Mouse (Mus musculus) limb, embryonic 10.5 days (tissue): ENCODE results near the gene Tesk2. TPM values are rescaled to one million over a fixed set of nuclear protein-coding genes. Genes with fewer than 3 reads are reported as not detected.

Experiments
- DNase-seq: peaks from one replicate; pipeline ENCODE4 v3.0.0-alpha.2; 2017; ENCODE audit warnings: low spot score
- H3K27ac ChIP-seq: fragments of 300-500 bp; sonication (generic); 2 replicates; pipeline ENCODE4 v1.5.1; 2016; ENCODE audit warnings: mild to moderate bottlenecking
- H3K27me3 ChIP-seq: fragments of 300-500 bp; sonication (generic); 2 replicates; pipeline ENCODE4 v1.6.1; 2016; ENCODE audit warnings: low read depth, mild to moderate bottlenecking; ENCODE audit not compliant: poor library complexity, severe bottlenecking
- H3K36me3 ChIP-seq: fragments of 300-500 bp; sonication (generic); 2 replicates; pipeline ENCODE4 v1.6.1; 2016; ENCODE audit warnings: mild to moderate bottlenecking, moderate library complexity
- H3K4me1 ChIP-seq: fragments of 300-500 bp; sonication (generic); 2 replicates; pipeline ENCODE4 v1.6.1; 2016
- H3K4me3 ChIP-seq: fragments of 300-500 bp; sonication (generic); 2 replicates; pipeline ENCODE4 v1.5.1; 2016; ENCODE audit warnings: mild to moderate bottlenecking, moderate library complexity
- H3K9me3 ChIP-seq: fragments of 300-500 bp; sonication (generic); replicated peaks from 2 replicates; pipeline ENCODE4 v1.6.1; 2016; ENCODE audit warnings: mild to moderate bottlenecking
- WGBS: fragments of 180-500 bp; shearing (Covaris S2); methylation state at CpG from one replicate; pipeline ENCODE4 v1.1.7; 2016; 5-methylcytosine and 5-hydroxymethylcytosine counted together
- polyA plus RNA-seq: library from polyadenylated mRNA; unstranded; fragments of >200 nt; fragmentation: Nextera tagmentation; extraction: Ambion mirVana; gene quantifications from 2 replicates; pipeline ENCODE4 v1.2.1, GENCODE M21; 2016

Gene Tesk2
- polyA plus RNA-seq, 1 experiment from 2014 or later = 13.6 TPM

- H3K27ac ChIP-seq = no peak overlapping the region
- H3K36me3 ChIP-seq = no peaks in the 10 kb centered on the region
- H3K9me3 ChIP-seq = no peaks in the 10 kb centered on the region
- no peaks in the 10 kb centered on the region for H3K4me1 ChIP-seq
- WGBS = 88% methylated on average over 3 of the region's 3 CpGs
- no peak for DNase-seq
- H3K27me3 ChIP-seq = no peaks in the 10 kb centered on the region
- H3K4me3 ChIP-seq = no peak overlapping the region
Measured at GRCm38 (mm10) chr4:116849901-116850300, 129.2 kb downstream of the Tesk2 start.

GRCm38 (mm10) chr4:116854286-116854685 is 133.5 kb downstream of the Tesk2 start:
- DNase-seq = no peak
- Histone ChIP-seq H3K27me3 (no peaks in the 10 kb centered on the region), H3K9me3 (no peaks in the 10 kb centered on the region), H3K36me3 (no peaks in the 10 kb centered on the region), H3K4me1 (no peaks in the 10 kb centered on the region), H3K4me3 (no peak overlapping the region), H3K27ac (no peak overlapping the region)
- 23% methylated on average over 2 of the region's 2 CpGs for WGBS

Other genes with a start within 250 kb of the Tesk2 start
- 15.2 and 19.1 TPM in 2 replicates for gene Ipp, start 213.4 kb upstream of the Tesk2 start, polyA plus RNA-seq
- 26.2 and 30.1 TPM in 2 replicates for gene Tmem69, start 165.0 kb upstream of the Tesk2 start, polyA plus RNA-seq
- 30.5 and 38.1 TPM in 2 replicates for gene Gpbp1l1, start 163.3 kb upstream of the Tesk2 start, polyA plus RNA-seq
- 0.84 and 1.5 TPM in 2 replicates for gene Ccdc17, start 124.3 kb upstream of the Tesk2 start, polyA plus RNA-seq
- 334 and 364 TPM in 2 replicates for gene Nasp, start 93.0 kb upstream of the Tesk2 start, polyA plus RNA-seq
- gene Akr1a1, start 69.3 kb upstream of the Tesk2 start, polyA plus RNA-seq = 694 and 733 TPM in 2 replicates
- 1,278 and 1,447 TPM in 2 replicates for gene Prdx1, start 35.4 kb upstream of the Tesk2 start, polyA plus RNA-seq
- 36.6 and 38.7 TPM in 2 replicates for gene Mmachc, start 12.5 kb upstream of the Tesk2 start, polyA plus RNA-seq
- 34.0 and 36.3 TPM in 2 replicates for gene Ccdc163, start 12.4 kb upstream of the Tesk2 start, polyA plus RNA-seq
- 40.8 and 42.3 TPM in 2 replicates for gene Toe1, start 86.7 kb downstream of the Tesk2 start, polyA plus RNA-seq
- gene Mutyh, start 86.8 kb downstream of the Tesk2 start, polyA plus RNA-seq = 33.0 and 33.5 TPM in 2 replicates
- 2.2 TPM in 2 replicates for gene Hpdl, start 100.8 kb downstream of the Tesk2 start, polyA plus RNA-seq
- 0.59 and 0.68 TPM in 2 replicates for gene Zswim5, start 156.4 kb downstream of the Tesk2 start, polyA plus RNA-seq